Mouse (Mus musculus) small intestine, adult 2 months (tissue): Measurements from ENCODE around the gene Epn2. TPM values are rescaled to one million over a fixed set of nuclear protein-coding genes. Genes with fewer than 3 reads are reported as not detected.
A peak's percentile ranks its signal among the peaks of the same experiment; 100 is the strongest.

Source experiments
- H3K27ac ChIP-seq: fragments of 200-500 bp; 2 replicates; pipeline ENCODE4 v1.5.1; 2012; ENCODE audit warnings: low read depth, low read length, control low read depth, inconsistent platforms; ENCODE audit not compliant: insufficient read depth
- H3K27me3 ChIP-seq: fragments of 200-500 bp; 2 replicates; pipeline ENCODE4 v1.6.1; 2012; ENCODE audit warnings: mild to moderate bottlenecking, moderate library complexity, low read length, inconsistent platforms; ENCODE audit not compliant: control insufficient read depth, insufficient read depth
- H3K36me3 ChIP-seq: fragments of 200-500 bp; 2 replicates; pipeline ENCODE4 v1.6.1; 2012; ENCODE audit warnings: mild to moderate bottlenecking, low read length, control low read depth, inconsistent platforms; ENCODE audit not compliant: control insufficient read depth, insufficient read depth
- H3K4me1 ChIP-seq: fragments of 200-500 bp; 2 replicates; pipeline ENCODE4 v1.6.1; 2012; ENCODE audit warnings: low read length, inconsistent platforms, mixed read lengths; ENCODE audit not compliant: control insufficient read depth, insufficient read depth, insufficient read length
- H3K4me3 ChIP-seq: fragments of 200-500 bp; 2 replicates; pipeline ENCODE4 v1.5.1; 2012; ENCODE audit warnings: low read depth, mild to moderate bottlenecking, control low read depth, inconsistent platforms, low read length, moderate library complexity
- CTCF ChIP-seq: fragments of 200-500 bp; IDR thresholded peaks from 2 replicates; pipeline ENCODE4 v1.5.1; 2012; ENCODE audit warnings: low read depth, mild to moderate bottlenecking, control low read depth, inconsistent platforms, low read length, moderate library complexity, mixed read lengths; ENCODE audit not compliant: insufficient replicate concordance, insufficient read length; ENCODE audit errors: extremely low read depth
- POLR2A ChIP-seq: fragments of 200-500 bp; IDR thresholded peaks from 2 replicates; pipeline ENCODE4 v1.6.1; 2012; ENCODE audit warnings: low read depth, mild to moderate bottlenecking, control low read depth, inconsistent platforms, low read length, moderate library complexity
- WGBS: fragments of 180-500 bp; shearing (Covaris S2); methylation state at CpG from one replicate; pipeline ENCODE4 v1.1.7; 2018; 5-methylcytosine and 5-hydroxymethylcytosine counted together
- polyA plus RNA-seq: library from polyadenylated mRNA; depleted of rRNA; stranded (reverse); fragments of >200 nt; gene quantifications from 2 replicates; pipeline ENCODE4 v1.2.3, GENCODE M21; 2012; rRNA removed

Epn2 gene
- polyA plus RNA-seq: 4.2 and 7.9 TPM in 2 replicates

- no peak for TF ChIP-seq CTCF
- TF ChIP-seq POLR2A: no peak; the same call in 1 of the 2 replicates
- peak within 1 kb of the TSS; percentile 45 for H3K27ac ChIP-seq
- under 1% methylated on average over 93 of the region's 93 CpGs for WGBS
- H3K4me1 ChIP-seq: no peaks in the 10 kb centered on the region
- peak within 1 kb of the TSS; percentile 97 for H3K4me3 ChIP-seq
- no peaks in the 10 kb centered on the region for H3K27me3 ChIP-seq
- no peaks in the 10 kb centered on the region for H3K36me3 ChIP-seq
Observed at GRCm38 (mm10) chr11:61578983-61579877, at the start of gene Epn2. Epn2 (minus strand) TSS chr11:61579687.

- WGBS: 75% methylated on average over 1 of the region's 1 CpGs
- no peak for TF ChIP-seq POLR2A
- no peak for TF ChIP-seq CTCF
- H3K4me1 ChIP-seq: no peaks in the 10 kb centered on the region
- H3K36me3 ChIP-seq: no peaks in the 10 kb centered on the region
- no peaks in the 10 kb centered on the region for H3K27me3 ChIP-seq
- H3K27ac ChIP-seq: no peak overlapping the region
- H3K4me3 ChIP-seq: no peak overlapping the region
Observed at GRCm38 (mm10) chr11:61626509-61626908, 47.0 kb upstream of the Epn2 start.

GRCm38 (mm10) chr11:61625136-61625535 lies 45.6 kb upstream of the Epn2 start:
- WGBS: 76% methylated on average over 7 of the region's 7 CpGs
- Histone ChIP-seq H3K36me3 (no peaks in the 10 kb centered on the region), H3K27ac (no peak overlapping the region), H3K4me1 (no peaks in the 10 kb centered on the region), H3K4me3 (no peak overlapping the region), H3K27me3 (no peaks in the 10 kb centered on the region)
- TF ChIP-seq POLR2A: no peak
- no peak for TF ChIP-seq CTCF

GRCm38 (mm10) chr11:61620762-61621161 lies 41.3 kb upstream of the Epn2 start:
- Histone ChIP-seq H3K27ac (no peak overlapping the region), H3K4me1 (peaks cover 6% of the 10 kb centered on the region; the same call in 1 of the 2 replicates), H3K36me3 (no peaks in the 10 kb centered on the region), H3K27me3 (no peaks in the 10 kb centered on the region), H3K4me3 (peak overlapping the region; percentile 32; the same call in 1 of the 2 replicates)
- TF ChIP-seq POLR2A (no peak), CTCF (no peak)
- WGBS: 59% methylated on average over 8 of the region's 8 CpGs

GRCm38 (mm10) chr11:61620254-61620670 lies 40.8 kb upstream of the Epn2 start:
- Histone ChIP-seq H3K4me3 (peak overlapping the region; percentile 32), H3K36me3 (no peaks in the 10 kb centered on the region), H3K27ac (no peak overlapping the region; the same call in 1 of the 2 replicates), H3K27me3 (no peaks in the 10 kb centered on the region), H3K4me1 (peaks cover 6% of the 10 kb centered on the region; the same call in 1 of the 2 replicates)
- TF ChIP-seq POLR2A (peak; percentile 26; the same call in 1 of the 2 replicates), CTCF (peak; percentile 76)
- 2% methylated on average over 17 of the region's 17 CpGs for WGBS

- TF ChIP-seq POLR2A (no peak), CTCF (peak; percentile 55; the same call in 1 of the 2 replicates)
- Histone ChIP-seq H3K36me3 (no peaks in the 10 kb centered on the region), H3K27ac (peak overlapping the region; percentile 65), H3K27me3 (no peaks in the 10 kb centered on the region), H3K4me3 (peak overlapping the region; percentile 32), H3K4me1 (peaks cover 6% of the 10 kb centered on the region; the same call in 1 of the 2 replicates)
- WGBS: 4% methylated on average over 17 of the region's 17 CpGs
Observed at GRCm38 (mm10) chr11:61619791-61620241, 40.3 kb upstream of the Epn2 start.

GRCm38 (mm10) chr11:61619356-61619755 lies 39.9 kb upstream of the Epn2 start:
- Histone ChIP-seq H3K27ac (peak overlapping the region; percentile 65), H3K4me1 (peaks cover 6% of the 10 kb centered on the region; the same call in 1 of the 2 replicates), H3K27me3 (no peaks in the 10 kb centered on the region), H3K4me3 (no peak overlapping the region; the same call in 1 of the 2 replicates), H3K36me3 (no peaks in the 10 kb centered on the region)
- TF ChIP-seq CTCF: no peak
- 14% methylated on average over 6 of the region's 6 CpGs for WGBS
